Mouse (Mus musculus) liver, adult 2 months (tissue): ENCODE data around the gene Gm49405.

Experiments used
- CTCF ChIP-seq: fragments of 200-500 bp; IDR thresholded peaks from 2 replicates; pipeline ENCODE4 v1.5.1; 2011; ENCODE audit warnings: low read depth, low read length, control low read depth
- POLR2A ChIP-seq: fragments of 200-500 bp; IDR thresholded peaks from 2 replicates; pipeline ENCODE4 v1.6.1; 2011; ENCODE audit warnings: low read length, control low read depth; ENCODE audit not compliant: insufficient read depth; ENCODE audit errors: extremely low read depth

DNA sequence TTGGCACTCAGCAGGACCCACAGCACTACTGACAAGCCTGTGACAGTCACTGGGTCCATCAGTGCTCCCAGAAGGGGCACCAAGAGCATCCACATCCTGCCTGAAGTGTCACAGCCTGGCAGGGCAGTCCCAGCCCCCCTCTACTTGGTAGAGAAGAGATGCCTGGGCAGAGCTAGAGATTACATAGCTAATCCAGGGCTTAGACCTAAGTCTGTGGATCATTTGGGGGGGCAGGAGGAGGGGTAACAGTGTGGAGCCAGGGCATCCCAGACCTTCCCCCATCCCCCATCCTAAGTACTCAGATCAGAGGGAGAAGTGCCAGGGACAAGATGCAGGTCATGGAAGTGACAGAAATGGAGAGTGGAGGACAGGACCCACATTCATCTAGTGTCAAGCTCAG lies 14.4 kb downstream of the Gm49405 start:
- TF ChIP-seq CTCF: no peak
- no peak for TF ChIP-seq POLR2A
